Mouse (Mus musculus) liver, embryonic 18 days (tissue): ENCODE results near the gene Sc5d. TPM values are rescaled to one million over a fixed set of nuclear protein-coding genes. Genes with fewer than 3 reads are reported as not detected.

Experiments
- polyA plus RNA-seq: library from polyadenylated mRNA; depleted of rRNA; stranded (reverse); fragments of >200 nt; gene quantifications from 2 replicates; pipeline ENCODE4 v1.2.3, GENCODE M21; 2012; rRNA removed

Sc5d gene
- 103 and 184 TPM in 2 replicates for polyA plus RNA-seq

DNA sequence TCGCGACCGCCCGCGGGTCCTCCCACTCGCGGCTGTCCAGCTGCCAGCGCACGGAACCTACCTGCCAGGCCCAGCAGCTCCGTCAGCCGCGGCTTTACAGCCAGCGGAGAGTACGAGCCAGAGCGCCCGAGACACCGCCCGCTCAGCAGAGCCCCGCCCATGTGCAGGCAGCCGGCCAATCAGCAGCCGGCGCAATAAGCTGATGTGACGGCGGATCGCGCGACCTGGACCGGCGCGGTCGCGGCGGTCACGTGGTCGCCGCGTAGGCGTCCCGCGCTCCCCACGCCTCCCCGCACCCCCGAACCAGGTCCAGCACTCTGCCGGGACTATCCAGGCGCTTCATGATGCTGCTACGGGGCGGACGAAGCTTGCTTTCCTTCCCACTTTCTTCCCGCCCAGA is at the start of gene Sc5d:
TSS of gene Sc5d (minus strand) at position 112 of the 400 bp plus-strand sequence.

Other genes starting within 250 kb of the Sc5d start
- gene Sorl1, start 140.0 kb downstream of the Sc5d start, polyA plus RNA-seq, result 2.7 and 3.8 TPM in 2 replicates
- gene Tecta, start 135.7 kb upstream of the Sc5d start, polyA plus RNA-seq, result 0.19 and 0.20 TPM in 2 replicates
- gene Tbcel, start 243.6 kb upstream of the Sc5d start, polyA plus RNA-seq, result 14.8 and 15.7 TPM in 2 replicates